Mouse (Mus musculus): ENCODE measurements around the gene Map3k6.

- TF ChIP-seq CTCF (IDR thresholded peaks at IDR 0.05; ENCODE audit: low read depth) (no peak), EP300 (IDR thresholded peaks at IDR 0.05; ENCODE audit: low read depth) (no peak)
Observed at GRCm38 (mm10) chr4:133196136-133196535, 44.5 kb upstream of the Map3k6 start.

Data from heart, postnatal 0 days (tissue).